Mouse (Mus musculus) spleen, adult 18-20 months (tissue): ENCODE data around the gene Ubp1.

Experiments used
- DNase-seq, 2 experiments: peaks; one replicate each; pipeline ENCODE4 v3.0.0; 2022; ENCODE audit warnings: mixed read lengths in 2 of 2

Gene Ubp1

DNA sequence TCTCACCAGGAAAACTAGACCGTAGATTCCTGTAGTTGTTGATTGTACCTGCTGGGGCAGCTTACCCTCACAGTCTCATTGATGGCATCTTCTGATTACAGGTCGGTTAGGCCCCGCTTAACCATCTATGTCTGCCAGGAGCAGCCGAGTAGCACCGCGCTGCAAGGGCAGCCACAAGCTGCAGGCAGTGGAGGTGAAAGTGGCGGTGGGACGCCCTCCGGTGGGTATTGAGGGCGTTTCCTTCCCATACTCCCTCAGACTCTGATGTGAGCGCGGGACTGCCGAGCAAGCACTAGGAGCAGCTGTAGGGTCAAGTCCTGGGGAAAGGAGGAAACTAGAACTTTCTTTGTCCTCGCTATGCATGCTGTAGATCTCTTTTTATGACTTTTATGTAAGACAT, 39.3 kb downstream of the Ubp1 start:
- DNase-seq = no peak

DNA sequence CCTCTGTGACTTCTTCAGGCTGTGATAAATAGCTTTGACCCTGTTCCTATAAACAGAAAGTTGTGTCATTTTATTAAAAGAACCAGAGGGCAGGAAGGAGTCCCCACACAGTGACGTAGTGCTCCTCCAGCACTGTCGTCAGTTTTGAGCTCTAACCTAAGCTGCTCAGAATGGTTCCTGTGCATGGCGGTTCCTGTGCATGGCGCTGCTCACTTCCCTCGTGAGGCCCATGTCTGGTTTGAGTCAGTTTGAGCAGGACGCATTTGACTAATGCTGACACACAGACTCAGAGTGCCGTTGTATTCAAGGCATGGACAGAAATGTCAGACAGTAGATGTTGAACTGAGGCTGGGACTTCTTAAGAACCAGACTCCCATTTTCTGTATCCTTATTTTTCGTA, 40.9 kb downstream of the Ubp1 start:
- DNase-seq = no peak

DNA sequence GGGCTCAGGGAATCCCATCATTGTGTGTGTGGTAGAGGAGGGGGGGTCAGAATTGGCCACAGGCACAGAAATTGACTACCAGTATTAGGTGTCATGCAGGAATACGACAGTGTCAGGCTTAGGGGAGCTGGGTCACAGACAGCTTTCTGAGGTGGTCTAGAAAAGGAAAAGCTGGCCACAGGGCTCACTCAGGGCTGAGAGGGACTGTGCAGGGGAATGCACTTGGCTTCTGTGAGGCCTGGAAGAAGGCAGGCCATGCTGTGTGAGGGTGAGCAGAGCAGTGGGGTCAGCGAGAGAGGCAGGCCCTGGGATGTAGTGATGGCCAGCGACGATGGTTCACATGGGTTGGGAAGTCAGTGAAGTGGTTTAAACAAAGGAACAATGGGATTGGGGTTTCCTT, 43.1 kb downstream of the Ubp1 start:
- no peak for DNase-seq

DNA sequence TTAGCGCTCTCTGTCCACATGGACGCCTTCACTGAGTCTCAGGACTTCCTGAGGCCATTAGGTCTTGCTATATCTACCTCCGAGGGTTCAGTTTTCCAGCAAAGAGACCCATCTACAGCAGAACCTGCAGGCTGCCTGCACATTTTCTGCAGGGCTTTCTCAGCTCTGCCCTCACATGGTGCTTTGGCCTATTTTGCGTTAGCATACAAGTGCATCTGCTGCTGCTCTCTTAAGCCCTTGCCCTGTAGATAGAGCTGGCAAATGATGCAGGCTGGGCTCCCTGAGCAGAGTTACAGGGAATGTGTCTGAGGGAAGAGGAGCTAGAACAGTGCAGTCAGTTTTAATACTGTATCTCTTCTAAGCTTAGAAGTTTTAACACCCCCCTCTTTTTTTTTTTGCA, 44.2 kb downstream of the Ubp1 start:
- DNase-seq = no peak

DNA sequence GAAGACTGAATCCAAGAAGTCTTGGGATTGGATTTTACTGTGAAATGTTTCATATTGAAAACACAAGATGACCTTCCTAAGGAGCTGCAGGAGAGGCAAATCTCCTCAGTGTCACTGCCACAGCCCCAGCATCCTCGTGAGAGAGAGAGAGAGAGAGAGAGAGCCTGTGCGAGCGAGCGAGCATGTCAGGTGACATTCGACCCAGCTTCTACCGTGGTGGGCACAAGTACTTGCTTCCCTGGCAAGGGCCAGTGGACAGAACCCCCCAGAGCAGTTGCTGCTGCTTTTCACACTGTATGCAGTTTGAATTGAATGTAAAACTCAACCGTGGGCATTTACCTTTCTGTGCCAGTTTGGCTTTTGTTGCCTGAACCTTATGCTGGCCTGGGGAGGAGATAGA, 44.7 kb downstream of the Ubp1 start:
- no peak for DNase-seq

DNA sequence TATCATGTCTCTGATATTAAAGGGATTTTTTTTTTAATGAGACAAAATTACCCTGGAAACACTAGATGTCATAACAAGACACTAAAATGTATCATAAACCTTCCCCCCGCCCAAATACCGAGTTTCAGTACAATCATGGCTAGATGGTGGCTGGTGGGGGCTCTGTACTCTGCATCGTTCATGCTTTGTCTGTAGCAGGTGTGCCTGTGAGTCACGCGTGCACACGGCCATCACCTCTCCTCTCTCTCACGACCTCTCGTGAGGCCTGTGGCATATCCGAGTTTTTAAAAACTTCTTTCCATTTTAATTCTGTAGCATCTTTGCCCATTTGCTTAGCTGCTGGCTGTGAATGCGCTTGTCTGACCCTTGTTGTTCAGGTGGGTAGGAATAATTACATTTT, 45.5 kb downstream of the Ubp1 start:
- DNase-seq = no peak

DNA sequence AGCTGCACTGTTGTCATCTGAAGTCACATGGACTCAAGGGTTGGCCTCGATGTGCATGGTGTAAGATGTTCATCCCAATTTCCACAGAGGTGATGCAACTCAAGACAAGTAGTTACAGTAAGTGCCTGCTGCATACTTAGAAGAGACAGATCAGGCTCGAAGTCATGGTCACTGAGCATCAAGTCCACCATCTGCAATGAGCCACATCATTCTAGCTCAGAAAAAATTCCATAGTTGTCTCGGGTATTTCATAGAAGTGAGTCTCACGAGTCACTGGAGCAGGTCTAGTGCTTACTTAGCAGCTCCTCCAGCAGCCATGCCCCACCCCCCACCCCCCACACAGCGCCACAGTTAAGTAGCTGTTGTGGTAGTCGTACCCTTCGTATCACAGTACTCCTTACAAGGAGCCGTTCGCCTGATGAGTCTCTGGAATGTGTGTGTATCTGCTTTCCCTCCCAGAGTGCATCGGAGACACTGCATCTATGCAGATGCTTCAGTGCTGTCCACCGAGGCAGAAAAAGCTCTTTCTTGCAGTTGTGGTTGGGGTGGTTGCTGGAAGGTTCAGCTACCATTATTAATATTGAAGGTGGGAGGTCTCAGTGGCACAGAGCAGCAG, 46.6 kb downstream of the Ubp1 start:
- DNase-seq = no peak

DNA sequence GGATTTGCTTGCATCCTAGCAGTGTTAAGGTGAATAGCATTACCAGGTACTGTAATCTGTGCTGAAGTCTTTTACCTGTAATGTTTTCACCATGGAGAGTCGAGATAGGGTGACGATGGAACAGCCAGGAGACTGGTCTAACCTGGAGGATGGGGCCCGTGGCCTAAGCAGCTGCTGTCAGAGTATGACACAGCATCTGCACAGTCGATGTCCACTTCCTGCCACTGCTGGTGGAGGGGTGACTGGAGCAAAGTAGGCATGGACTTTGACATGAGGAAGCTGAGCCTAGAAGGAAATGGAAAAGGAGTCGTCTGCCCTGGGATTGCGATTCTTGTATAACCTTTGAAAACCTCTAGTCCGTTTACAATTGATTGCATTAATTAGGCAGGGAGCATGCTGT, 47.9 kb downstream of the Ubp1 start:
- no peak for DNase-seq

DNA sequence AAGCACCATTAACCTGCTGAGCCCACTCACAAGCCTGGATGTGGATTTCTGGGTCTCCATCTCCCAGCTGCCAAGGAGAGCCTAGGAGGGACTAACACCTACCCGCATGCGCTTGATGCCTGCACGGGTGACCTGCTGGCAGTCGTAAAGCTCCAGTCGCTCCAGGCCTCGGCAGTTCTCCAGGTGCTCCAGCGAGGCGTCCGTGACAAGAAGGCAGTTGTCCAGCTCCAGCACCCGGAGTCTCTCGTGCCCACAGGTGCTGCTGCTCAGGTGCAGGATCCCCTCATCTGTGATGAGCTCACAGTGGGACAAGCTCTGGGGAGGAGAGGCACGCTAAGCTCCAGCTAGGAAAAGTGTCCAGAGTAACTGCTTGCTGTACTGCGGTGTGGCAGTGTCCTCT, 48.6 kb downstream of the Ubp1 start:
- DNase-seq = no peak

DNA sequence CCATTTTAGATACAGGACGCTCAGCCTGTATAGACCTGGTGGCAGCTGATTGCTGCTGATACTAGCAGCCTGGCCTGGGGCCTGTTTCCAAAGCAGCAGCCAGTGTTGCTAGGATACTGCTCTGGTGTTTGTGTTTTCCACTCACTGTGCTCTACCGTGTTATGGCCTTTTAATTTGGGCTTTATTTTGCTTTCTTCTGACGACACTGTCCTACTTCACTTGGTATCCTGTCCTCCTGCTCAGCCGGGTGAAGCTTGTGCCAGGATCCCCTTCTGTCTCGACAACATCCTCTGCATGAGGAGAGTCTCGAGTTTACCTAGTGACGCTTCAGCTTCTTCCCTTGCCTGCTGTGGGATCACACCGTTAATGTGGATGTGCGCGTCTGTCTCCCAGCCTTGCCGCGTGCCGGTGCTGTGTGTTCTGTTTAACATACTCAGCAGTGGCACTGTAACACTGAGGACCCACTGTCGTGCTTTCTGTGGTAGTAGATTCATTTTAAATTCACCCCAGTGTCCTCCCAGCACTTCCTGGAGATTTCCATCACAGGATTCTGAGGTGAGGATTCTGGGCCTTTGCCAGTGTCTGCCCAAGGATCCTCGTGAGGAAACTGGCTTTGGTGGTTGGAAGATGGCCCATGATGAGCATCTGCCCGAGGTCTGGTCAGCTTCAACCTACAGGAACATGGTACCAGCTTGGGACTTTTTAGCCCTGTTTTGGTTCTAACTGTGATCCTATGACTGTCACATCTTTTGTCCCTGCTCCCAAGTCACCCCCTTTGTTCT, 50.6 kb downstream of the Ubp1 start:
- no peak for DNase-seq

DNA sequence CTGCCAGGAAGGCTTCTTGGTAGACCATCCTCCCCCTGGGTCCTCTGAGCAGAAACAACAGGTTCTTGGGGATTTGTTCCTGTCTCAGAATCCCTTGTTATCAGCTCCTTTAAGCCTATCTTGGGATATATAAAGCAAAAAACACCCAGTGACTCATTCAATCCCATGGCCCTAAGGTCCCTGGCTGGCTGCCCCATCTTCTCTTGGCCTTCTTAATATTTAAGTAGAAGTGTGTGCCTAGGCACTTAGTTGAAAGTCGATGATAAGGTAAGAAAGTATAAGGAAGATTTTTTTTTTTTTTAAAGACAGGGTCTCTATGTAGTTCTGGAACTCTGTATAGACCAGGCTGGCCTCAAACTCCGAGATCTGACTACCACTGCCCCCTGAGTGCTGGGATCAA, 51.7 kb downstream of the Ubp1 start:
- no peak for DNase-seq

DNA sequence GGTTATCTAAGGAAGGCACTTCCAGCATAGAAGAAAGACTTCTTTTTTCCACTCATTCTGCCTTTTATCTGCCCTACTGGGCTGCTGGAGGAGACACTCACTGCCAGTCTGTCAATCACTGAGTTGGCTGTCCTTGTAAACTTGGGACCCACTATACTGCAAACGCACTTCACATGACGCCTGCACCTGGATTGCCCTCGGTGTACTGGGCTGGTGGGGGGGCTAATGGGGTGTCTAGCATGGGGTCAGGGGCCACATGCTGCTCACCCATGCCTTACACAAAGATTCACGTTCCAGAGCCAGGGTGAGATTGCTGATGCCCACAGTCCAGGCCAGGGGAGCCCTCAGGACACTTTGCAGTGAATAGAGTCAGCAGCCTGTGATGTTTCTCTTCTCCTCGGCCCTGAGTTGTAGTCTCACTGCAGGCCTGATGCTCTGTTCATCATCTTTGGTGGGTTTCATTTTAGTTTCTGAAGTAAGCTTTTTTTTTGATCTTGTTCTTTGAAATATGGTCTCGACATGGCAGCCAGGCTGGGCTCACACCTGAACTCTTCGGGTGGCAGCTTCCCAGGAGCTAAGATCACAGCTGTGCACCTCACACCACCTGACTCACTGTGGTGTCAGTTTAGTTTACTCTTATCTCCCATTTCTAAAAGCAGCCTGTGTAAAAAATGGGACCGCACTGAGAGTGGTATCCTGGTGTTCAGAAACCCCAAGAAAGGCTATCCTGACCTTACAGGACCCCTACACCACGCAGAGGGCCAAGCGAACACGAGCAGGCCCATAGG, 52.3 kb downstream of the Ubp1 start:
- no peak for DNase-seq

DNA sequence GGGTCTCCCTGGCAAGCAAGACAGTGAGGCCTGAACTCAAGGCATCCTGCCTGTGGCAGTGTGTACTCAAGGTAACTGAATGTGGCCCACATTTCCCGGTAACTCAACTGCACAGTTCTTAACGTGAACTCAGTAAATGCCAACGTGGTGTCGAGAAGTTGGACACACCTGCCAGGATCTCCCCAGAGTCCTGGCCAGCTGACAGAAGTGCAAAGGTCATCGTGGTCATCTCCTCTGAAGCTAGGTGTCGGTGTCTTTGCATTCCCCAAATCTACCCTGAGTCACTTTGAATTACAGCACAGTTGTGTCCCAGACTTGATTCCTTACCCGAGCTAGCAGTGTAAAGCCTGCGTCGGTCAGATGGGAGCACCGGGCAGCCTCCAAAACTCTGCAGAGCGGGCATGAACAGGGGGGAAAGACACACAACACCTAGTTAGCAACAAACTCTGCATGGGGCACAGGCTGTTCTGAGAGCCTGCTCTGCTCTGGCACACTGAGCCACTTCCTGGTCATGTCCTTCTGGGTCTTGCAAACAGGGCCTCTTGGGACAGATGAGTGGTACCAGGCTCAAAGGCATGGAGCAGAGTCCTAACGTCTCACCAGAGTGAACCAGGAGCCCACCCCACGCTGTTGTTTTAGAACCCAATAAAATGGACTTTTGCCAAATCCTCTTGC, 54.3 kb downstream of the Ubp1 start:
- DNase-seq = no peak

DNA sequence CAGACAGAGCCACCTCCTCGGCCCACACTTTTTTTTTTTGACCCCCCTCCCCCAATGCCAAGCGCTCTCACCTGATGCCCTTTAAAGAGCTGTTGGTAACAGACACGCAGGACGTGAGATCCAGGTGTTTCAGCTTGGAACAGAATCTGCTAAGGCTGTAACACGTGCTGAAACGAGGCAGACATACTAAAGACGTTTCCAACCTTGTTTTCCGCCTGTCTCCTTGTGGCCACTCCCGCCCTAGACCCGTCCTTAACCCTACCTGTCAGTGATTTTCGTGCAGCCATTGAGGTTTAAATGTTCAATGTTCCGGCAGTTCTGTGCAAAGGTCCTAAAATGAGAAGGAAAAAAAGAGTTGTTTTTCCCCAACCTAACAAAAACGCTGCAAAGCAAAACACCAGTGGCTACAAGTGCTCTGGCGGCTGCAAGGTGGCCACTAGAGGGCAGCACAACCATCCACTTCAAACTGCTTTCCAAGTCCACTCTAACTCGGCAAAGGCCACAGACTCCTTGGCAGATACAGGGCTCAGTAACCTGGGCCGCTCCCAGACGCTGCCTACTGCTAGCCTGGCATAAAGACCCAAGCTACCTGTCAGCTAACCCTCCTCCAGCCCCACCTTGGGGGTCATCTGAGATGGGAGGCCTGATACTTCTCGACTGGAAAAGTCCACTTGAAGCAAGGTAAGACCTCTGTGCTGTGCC, 60.0 kb downstream of the Ubp1 start:
- peak; percentile 33 to 75 for DNase-seq

DNA sequence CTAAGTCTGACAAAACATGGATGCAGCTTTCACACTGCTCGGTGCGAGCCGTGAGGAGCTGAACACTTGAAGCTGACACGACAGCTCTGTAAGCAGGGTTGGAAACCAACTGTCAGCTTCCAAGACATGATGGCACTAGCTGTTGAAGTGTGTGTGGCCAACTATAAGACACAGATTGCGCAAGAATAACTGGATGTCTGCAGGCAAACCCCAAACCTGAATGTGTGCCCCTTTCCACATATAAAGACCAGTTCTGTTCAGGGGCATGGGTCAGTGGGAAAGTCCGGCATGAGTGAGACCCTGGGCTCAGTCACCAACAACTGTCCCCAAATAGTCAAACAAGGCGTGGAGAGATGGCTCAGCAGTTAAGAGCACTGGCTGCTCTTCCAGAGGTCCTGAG, 62.1 kb downstream of the Ubp1 start:
- DNase-seq = no peak

DNA sequence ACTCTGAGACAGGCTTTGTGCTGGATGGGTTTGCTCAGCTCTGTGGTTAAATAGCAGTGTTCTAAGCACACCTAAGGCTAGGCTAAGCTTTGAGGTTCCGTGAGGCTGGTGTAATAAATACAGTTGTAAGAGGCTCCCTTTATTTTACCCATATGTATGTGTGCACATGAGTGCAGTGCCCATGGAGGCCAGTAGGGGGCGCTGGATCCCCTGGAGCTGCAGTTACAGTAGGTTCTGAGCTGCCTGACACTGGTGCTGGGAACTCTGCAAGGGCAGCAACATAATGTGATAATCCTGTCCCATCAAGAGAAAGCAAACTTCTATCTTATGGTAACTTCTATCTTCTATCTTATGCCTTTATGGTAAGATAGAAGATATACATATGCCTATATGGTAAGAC, 67.6 kb downstream of the Ubp1 start:
- no peak for DNase-seq

DNA sequence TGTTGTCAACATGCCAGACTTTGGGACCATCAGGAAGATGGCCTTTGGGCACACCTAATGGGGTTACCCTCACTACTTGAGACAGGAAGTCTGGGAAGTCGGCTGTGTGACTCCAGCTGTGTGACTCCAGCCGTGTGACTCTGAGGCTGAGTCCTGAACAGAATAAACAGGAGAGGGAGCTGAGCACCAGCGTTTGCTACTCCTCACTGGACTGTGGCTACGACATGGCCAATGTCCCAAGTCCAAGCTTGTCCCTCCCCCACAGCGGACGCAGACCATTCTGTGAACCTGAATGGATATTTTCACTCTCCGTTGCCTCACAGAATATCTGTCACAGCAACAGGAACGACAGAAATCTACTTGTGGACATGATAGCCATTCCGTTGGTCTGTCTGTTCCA, 76.1 kb downstream of the Ubp1 start:
- no peak for DNase-seq

DNA sequence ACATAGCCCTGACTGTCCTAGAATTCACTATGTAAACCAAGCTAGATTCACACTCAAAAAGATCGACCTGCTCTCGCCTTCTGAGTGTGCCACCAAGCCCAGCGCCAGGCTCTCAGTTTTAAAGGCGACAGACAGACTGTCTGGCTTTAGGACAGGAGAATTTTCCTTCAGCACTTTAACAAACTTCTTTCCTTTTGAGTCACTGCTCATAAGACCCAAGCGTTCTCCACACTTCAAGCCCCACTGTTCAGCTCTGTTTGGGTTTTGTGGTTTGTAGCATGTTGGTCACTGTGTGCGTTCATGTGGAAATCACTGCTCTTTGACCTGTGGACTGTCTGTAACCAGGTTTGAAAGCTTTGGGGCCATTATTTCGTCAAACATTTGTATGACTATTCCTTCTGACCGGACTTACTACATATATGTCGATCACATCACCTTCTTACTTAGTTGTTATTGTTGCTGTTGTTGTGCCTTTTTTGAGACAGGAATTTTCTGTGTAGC, 77.2 kb downstream of the Ubp1 start:
- no peak for DNase-seq

DNA sequence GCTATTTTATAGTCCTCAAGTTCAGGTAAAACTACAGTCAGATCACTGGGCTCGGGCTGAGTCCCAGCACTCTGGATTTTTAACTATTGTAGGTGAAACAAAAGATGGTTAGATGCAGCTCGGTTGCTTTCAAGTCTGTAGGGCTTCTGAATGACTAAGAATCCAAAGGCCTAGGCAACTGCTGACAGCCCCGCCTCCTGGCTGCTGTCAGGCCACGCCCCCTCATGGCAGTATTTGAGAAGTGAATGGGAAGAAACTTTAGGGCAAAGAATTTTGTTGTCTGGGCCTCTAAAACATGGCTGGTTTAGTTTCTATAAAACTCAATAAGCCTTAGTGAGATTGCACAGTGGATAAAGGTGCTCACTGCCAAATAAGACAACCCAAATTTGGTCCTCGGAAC, 78.8 kb downstream of the Ubp1 start:
- DNase-seq = no peak

DNA sequence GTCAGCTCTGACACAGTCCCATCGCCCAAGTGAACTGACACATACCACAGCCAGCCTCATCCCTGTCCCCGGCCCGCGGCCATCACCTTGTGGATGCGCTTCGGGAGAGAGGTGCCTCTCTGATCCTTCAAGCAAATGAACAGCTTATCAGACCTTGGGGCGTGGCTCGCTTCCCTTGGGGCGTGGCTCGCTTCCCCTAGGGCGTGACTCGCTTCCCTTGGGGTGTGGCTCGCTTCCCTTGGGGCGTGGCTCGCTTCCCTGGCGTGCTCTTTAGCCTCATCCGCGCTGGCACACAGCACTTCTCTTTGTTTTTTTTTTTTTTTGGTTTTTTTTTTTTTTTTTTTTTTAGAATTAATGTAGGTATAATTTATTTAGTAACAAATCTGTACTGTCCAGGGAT, 80.5 kb downstream of the Ubp1 start:
- DNase-seq = no peak

DNA sequence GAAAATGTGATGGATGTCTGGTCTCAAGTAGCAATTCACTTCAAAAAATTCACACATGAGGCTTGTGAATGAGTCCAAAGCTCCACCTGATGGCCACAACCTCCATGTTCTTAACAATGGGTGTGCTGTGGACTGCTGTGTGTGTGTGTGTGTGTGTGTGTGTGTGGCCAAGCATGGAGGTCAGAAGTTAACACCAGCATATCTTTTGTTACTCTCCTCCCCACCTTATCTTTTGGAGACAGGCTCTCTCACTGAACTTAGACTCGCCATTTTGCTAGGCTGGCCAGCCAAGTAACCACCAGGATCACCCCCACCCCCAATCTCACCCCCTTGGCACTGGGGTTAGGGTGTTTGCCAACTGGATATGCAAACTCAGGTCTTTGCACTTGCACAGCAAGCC, 83.3 kb downstream of the Ubp1 start:
- no peak for DNase-seq

DNA sequence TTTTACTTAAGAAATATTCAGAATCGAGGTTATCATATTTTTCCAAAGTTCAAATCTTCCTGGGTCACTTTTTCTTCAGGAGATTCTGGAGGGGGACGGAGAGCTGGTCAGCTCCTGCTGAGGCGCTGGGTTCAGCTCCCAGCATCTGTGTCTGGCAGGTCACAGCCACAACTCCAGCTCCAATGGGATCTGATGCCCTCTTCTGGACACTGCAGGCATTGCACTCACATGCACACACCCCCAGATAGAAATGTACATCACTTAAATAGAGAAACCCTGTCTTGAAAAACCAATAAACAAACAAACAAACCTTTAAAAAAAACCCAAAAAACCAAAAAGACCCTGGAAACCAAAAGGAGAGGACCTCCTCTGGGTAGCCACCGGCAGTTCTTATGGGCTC, 85.0 kb downstream of the Ubp1 start:
- DNase-seq = no peak

DNA sequence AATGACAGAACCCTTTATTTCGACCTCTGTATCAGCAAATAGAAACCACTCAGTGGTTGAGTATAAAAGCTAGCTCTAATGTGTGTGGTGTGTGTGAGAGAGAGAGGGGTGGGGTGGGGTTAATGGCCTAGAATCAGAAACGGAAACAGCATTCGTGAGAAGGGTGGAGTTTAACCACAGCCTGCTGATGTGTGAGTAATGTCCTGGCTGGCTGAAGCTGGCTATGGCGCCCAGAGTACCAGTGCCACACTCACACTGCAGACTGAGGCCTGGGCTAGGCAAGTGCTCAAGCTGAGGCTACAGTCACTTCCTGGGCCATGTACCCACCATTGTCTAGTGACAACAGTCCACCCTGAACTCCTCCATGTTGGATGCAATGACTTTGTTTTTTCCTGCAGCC, 85.7 kb downstream of the Ubp1 start:
- DNase-seq = no peak
